Mouse (Mus musculus) limb, embryonic 10.5 days (tissue): ENCODE measurements around the gene Ttc22. TPM values are rescaled to one million over a fixed set of nuclear protein-coding genes. Genes with fewer than 3 reads are reported as not detected.

ENCODE experiments used
- DNase-seq: peaks from one replicate; pipeline ENCODE4 v3.0.0-alpha.2; 2017; ENCODE audit warnings: low spot score
- H3K27ac ChIP-seq: fragments of 300-500 bp; sonication (generic); 2 replicates; pipeline ENCODE4 v1.5.1; 2016; ENCODE audit warnings: mild to moderate bottlenecking
- H3K27me3 ChIP-seq: fragments of 300-500 bp; sonication (generic); 2 replicates; pipeline ENCODE4 v1.6.1; 2016; ENCODE audit warnings: low read depth, mild to moderate bottlenecking; ENCODE audit not compliant: poor library complexity, severe bottlenecking
- H3K36me3 ChIP-seq: fragments of 300-500 bp; sonication (generic); 2 replicates; pipeline ENCODE4 v1.6.1; 2016; ENCODE audit warnings: mild to moderate bottlenecking, moderate library complexity
- H3K4me1 ChIP-seq: fragments of 300-500 bp; sonication (generic); 2 replicates; pipeline ENCODE4 v1.6.1; 2016
- H3K4me3 ChIP-seq: fragments of 300-500 bp; sonication (generic); 2 replicates; pipeline ENCODE4 v1.5.1; 2016; ENCODE audit warnings: mild to moderate bottlenecking, moderate library complexity
- H3K9me3 ChIP-seq: fragments of 300-500 bp; sonication (generic); replicated peaks from 2 replicates; pipeline ENCODE4 v1.6.1; 2016; ENCODE audit warnings: mild to moderate bottlenecking
- WGBS: fragments of 180-500 bp; shearing (Covaris S2); methylation state at CpG from one replicate; pipeline ENCODE4 v1.1.7; 2016; 5-methylcytosine and 5-hydroxymethylcytosine counted together
- polyA plus RNA-seq: library from polyadenylated mRNA; unstranded; fragments of >200 nt; fragmentation: Nextera tagmentation; extraction: Ambion mirVana; gene quantifications from 2 replicates; pipeline ENCODE4 v1.2.1, GENCODE M21; 2016

Gene Ttc22
- polyA plus RNA-seq, 1 experiment from 2014 or later = 0.14 TPM

GRCm38 (mm10) chr4:106597741-106598140 lies 24.5 kb upstream of the Ttc22 start:
- H3K9me3 ChIP-seq = no peaks in the 10 kb centered on the region
- no peak overlapping the region for H3K4me3 ChIP-seq
- no peaks in the 10 kb centered on the region for H3K27me3 ChIP-seq
- 84% methylated on average over 4 of the region's 4 CpGs for WGBS
- no peaks in the 10 kb centered on the region for H3K4me1 ChIP-seq
- no peak for DNase-seq
- no peak overlapping the region for H3K27ac ChIP-seq
- no peaks in the 10 kb centered on the region for H3K36me3 ChIP-seq

- no peak overlapping the region for H3K27ac ChIP-seq
- H3K36me3 ChIP-seq = no peaks in the 10 kb centered on the region
- no peaks in the 10 kb centered on the region for H3K9me3 ChIP-seq
- H3K27me3 ChIP-seq = no peaks in the 10 kb centered on the region
- 46% methylated on average over 1 of the region's 1 CpGs for WGBS
- DNase-seq = no peak
- H3K4me3 ChIP-seq = no peak overlapping the region
- H3K4me1 ChIP-seq = no peaks in the 10 kb centered on the region
Observed at GRCm38 (mm10) chr4:106599415-106599814, 22.8 kb upstream of the Ttc22 start.

GRCm38 (mm10) chr4:106600770-106601169 lies 21.5 kb upstream of the Ttc22 start:
- no peak overlapping the region for H3K4me3 ChIP-seq
- no peaks in the 10 kb centered on the region for H3K36me3 ChIP-seq
- no peaks in the 10 kb centered on the region for H3K4me1 ChIP-seq
- H3K27ac ChIP-seq = no peak overlapping the region
- no peak for DNase-seq
- H3K27me3 ChIP-seq = no peaks in the 10 kb centered on the region
- 91% methylated on average over 4 of the region's 4 CpGs for WGBS
- no peaks in the 10 kb centered on the region for H3K9me3 ChIP-seq

DNA sequence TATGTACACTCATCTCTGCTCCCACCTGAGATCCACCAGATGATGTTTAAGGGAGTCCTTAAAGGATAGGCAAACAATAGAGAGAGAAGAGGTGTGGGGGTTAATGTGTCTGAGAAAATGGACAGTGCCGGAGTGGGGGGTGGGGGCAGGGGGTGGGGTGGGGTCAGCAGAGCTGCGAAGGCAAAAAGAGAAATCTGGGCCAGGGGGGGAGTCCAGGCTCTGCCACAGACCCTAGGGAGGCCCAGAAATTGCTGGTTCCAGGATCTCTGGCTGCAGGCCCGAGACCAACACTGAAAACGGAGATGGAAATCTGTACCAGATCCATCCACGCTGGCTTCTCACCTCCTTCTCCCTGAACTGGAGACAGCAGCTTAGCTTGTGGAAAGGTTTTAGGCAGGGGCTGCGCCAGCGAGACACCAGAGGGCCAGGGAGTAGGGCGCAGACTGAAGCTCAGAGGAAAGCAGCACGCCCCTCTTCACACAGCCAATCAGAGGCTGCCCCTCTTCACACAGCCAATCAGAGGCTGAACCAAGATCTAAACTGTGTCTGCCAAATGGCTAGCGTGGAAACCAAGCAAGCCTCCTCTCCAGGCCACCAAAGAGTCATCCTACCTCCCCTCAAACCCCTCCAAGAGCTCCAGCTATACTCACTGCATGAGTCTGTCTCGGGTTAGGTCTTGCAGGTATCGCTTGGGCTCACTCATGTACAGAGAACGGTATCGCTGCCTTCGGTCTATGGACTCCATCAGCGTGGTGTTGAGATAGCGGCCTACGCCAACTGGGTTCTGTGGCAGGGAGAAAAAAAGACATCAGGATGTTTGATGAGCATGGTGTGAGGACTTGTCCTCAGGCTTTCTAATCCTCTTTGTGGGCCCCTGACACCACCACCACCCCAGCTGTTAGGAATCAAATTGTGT lies 15.3 kb upstream of the Ttc22 start:
- peak overlapping the region; percentile 67 for H3K27ac ChIP-seq
- H3K9me3 ChIP-seq = no peaks in the 10 kb centered on the region
- peak; percentile 62 for DNase-seq
- no peaks in the 10 kb centered on the region for H3K27me3 ChIP-seq
- peak overlapping the region; percentile 35 for H3K4me3 ChIP-seq
- no peaks in the 10 kb centered on the region for H3K36me3 ChIP-seq
- WGBS = 39% methylated on average over 18 of the region's 18 CpGs
- peaks cover 9% of the 10 kb centered on the region for H3K4me1 ChIP-seq

DNA sequence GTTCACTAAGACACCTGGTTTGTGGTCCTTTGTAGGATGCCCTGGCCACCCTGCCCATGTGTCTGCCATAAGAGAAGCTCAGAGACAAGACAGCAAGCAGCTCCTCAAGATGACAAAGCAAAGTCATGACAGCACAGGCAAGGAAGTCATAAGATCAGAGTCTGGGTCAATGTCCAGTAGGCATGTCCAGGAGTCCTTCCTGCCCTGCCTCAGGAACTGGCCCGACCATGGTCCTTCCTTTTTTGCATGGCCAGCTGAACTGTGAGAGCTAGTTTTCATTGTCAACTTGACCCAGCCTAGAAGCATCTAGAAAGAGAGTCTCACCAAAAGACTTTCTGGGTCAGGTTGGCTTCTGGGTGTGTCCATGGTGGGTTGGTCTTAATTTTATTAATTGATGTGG lies 14.3 kb upstream of the Ttc22 start:
- H3K27me3 ChIP-seq = no peaks in the 10 kb centered on the region
- 93% methylated on average over 1 of the region's 1 CpGs for WGBS
- H3K36me3 ChIP-seq = no peaks in the 10 kb centered on the region
- H3K4me3 ChIP-seq = no peak overlapping the region
- H3K9me3 ChIP-seq = no peaks in the 10 kb centered on the region
- peaks cover 9% of the 10 kb centered on the region for H3K4me1 ChIP-seq
- H3K27ac ChIP-seq = no peak overlapping the region
- DNase-seq = no peak

GRCm38 (mm10) chr4:106613105-106613504 lies 9.1 kb upstream of the Ttc22 start:
- no peaks in the 10 kb centered on the region for H3K36me3 ChIP-seq
- peaks cover 20% of the 10 kb centered on the region for H3K4me1 ChIP-seq
- peaks cover 17% of the 10 kb centered on the region for H3K27me3 ChIP-seq
- 81% methylated on average over 8 of the region's 8 CpGs for WGBS
- DNase-seq = no peak
- H3K4me3 ChIP-seq = no peak overlapping the region
- H3K27ac ChIP-seq = no peak overlapping the region
- H3K9me3 ChIP-seq = no peaks in the 10 kb centered on the region

DNA sequence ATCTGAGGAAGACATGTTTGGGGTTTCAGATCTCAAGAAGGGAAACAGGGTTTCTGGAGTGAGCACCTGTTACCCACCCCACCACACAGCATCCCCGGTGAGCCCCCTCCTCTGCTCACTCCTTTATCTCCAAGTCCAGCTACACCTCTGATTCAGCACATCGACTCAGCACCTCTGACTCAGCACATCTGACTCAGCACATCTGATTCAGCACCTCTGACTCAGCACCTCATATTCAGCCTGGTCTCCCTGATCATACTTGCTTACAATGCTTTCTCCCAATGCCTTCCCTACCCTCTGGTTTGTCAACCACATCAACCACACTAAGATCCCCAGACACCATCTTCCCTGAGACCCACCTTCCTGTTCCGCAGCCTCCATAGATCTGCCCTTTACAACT lies 8.7 kb upstream of the Ttc22 start:
- WGBS = 83% methylated on average over 3 of the region's 3 CpGs
- H3K27ac ChIP-seq = no peak overlapping the region

DNA sequence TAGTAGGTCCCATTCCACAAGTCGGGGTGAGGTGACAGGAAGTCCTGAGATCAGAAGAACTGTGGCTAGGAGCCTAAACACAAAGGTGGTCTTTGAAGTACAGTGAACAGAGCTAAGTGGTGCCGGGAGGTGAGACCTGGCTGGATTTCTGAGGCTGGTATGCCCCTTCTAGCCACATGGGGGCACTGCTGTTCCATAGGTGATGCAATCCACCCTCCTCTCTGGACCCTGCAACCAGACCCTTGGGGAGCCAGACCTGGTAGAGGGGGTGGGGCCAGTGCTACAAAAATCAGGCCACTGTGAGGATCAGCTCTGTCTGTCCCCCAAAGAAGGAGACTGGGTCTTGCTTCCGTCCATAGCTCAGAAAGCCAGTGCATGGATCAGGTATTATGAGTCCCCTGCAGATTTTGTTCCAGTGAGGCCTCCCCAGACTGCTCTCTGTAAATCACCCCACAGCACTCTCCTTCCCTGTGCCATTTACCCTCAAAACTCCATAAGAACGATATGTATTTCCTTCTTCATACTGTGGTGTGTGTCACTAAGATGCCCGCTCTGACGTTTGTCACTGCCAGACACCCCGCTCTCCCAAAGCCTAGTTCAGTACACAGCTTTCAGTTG lies 7.9 kb upstream of the Ttc22 start:
- 43% methylated on average over 7 of the region's 7 CpGs for WGBS
- no peak overlapping the region for H3K27ac ChIP-seq
- peak; percentile 87 for DNase-seq

More for the DNA sequence above, 8.7 kb upstream of the Ttc22 start:
- peaks cover 20% of the 10 kb centered on the region for H3K4me1 ChIP-seq
- H3K4me3 ChIP-seq = no peak overlapping the region
- H3K9me3 ChIP-seq = no peaks in the 10 kb centered on the region
- H3K36me3 ChIP-seq = no peaks in the 10 kb centered on the region
- H3K27me3 ChIP-seq = peaks cover 18% of the 10 kb centered on the region
- no peak for DNase-seq

GRCm38 (mm10) chr4:106614881-106615280 lies 7.4 kb upstream of the Ttc22 start:
- Histone ChIP-seq H3K27ac (no peak overlapping the region), H3K4me3 (no peak overlapping the region), H3K27me3 (peaks cover 26% of the 10 kb centered on the region), H3K36me3 (no peaks in the 10 kb centered on the region), H3K9me3 (no peaks in the 10 kb centered on the region), H3K4me1 (peaks cover 20% of the 10 kb centered on the region)
- no peak for DNase-seq
- WGBS = 81% methylated on average over 9 of the region's 9 CpGs

More for the DNA sequence above, 7.9 kb upstream of the Ttc22 start:
- H3K4me3 ChIP-seq = no peak overlapping the region
- no peaks in the 10 kb centered on the region for H3K9me3 ChIP-seq
- peaks cover 24% of the 10 kb centered on the region for H3K27me3 ChIP-seq
- H3K4me1 ChIP-seq = peaks cover 20% of the 10 kb centered on the region
- no peaks in the 10 kb centered on the region for H3K36me3 ChIP-seq

GRCm38 (mm10) chr4:106615637-106616036 lies 6.6 kb upstream of the Ttc22 start:
- no peak for DNase-seq
- H3K27ac ChIP-seq = no peak overlapping the region
- whole genome bisulfite sequencing = 84% methylated on average over 12 of the region's 12 CpGs
- no peak overlapping the region for H3K4me3 ChIP-seq
- H3K9me3 ChIP-seq = no peaks in the 10 kb centered on the region
- H3K36me3 ChIP-seq = no peaks in the 10 kb centered on the region
- peaks cover 20% of the 10 kb centered on the region for H3K4me1 ChIP-seq
- H3K27me3 ChIP-seq = peaks cover 32% of the 10 kb centered on the region

DNA sequence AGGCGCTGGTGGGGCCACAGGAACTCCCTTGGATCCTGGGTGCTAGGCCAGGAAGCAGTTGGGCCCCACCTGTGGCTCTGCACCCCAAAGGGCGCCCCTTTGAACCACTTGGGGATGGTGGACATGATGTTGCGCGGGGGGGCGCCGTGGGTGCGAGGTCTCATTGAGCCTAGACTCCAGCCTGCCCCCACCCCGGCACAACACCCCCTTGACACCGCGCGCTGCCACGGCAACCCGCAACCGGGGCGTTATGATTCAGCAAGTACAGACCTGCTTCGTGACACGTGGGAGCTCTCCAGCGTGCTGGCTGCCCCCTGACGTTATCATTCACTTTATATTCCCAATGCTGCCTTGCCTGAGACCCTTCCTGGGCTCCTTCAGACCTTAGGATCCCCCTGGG lies 5.2 kb upstream of the Ttc22 start, which contains the start of gene Lexm:
Gene Lexm, minus strand, starts transcription at position 186 of the 400 bp plus-strand sequence.
- Histone ChIP-seq H3K4me1 (peaks cover 23% of the 10 kb centered on the region), H3K27ac (no peak within 1 kb of the TSS), H3K27me3 (peaks cover 45% of the 10 kb centered on the region), H3K4me3 (peak within 1 kb of the TSS; percentile 25; the same call in 1 of the 2 replicates), H3K9me3 (no peaks in the 10 kb centered on the region), H3K36me3 (no peaks in the 10 kb centered on the region)
- peak; percentile 64 for DNase-seq
- WGBS = 1% methylated on average over 19 of the region's 19 CpGs

GRCm38 (mm10) chr4:106618898-106619297 lies 3.3 kb upstream of the Ttc22 start:
- no peak for DNase-seq
- 85% methylated on average over 4 of the region's 4 CpGs for WGBS
- Histone ChIP-seq H3K27me3 (peaks cover 63% of the 10 kb centered on the region), H3K36me3 (no peaks in the 10 kb centered on the region), H3K4me3 (no peak overlapping the region), H3K9me3 (no peaks in the 10 kb centered on the region), H3K27ac (no peak overlapping the region), H3K4me1 (peaks cover 33% of the 10 kb centered on the region)

GRCm38 (mm10) chr4:106621428-106621827 lies 804 bp upstream of the Ttc22 start:
- no peak for DNase-seq
- Histone ChIP-seq H3K27ac (no peak overlapping the region), H3K4me3 (no peak overlapping the region), H3K27me3 (peaks cover 82% of the 10 kb centered on the region), H3K36me3 (no peaks in the 10 kb centered on the region), H3K9me3 (no peaks in the 10 kb centered on the region), H3K4me1 (peaks cover 33% of the 10 kb centered on the region)
- 77% methylated on average over 3 of the region's 3 CpGs for whole genome bisulfite sequencing
